Mouse (Mus musculus): ENCODE measurements around the gene Gm17364. TPM values are rescaled to one million over a fixed set of nuclear protein-coding genes. Genes with fewer than 3 reads are reported as not detected.

Gene Gm17364
- polyA plus RNA-seq (2015; fragmentation: Nextera tagmentation; extraction: Ambion mirVana): not detected in 2 replicates

- no peaks in the 10 kb centered on the region for H3K4me1 ChIP-seq (replicated peaks; ENCODE audit: control insufficient read depth, insufficient read depth)
- no peaks in the 10 kb centered on the region for H3K9me3 ChIP-seq (ENCODE audit: control insufficient read depth, low read length)
- DNase-seq (ENCODE audit: low spot score) (no peak), ATAC-seq (ENCODE audit: low FRiP score, low TSS enrichment) (no peak)
- no peak for TF ChIP-seq CTCF (IDR thresholded peaks at IDR 0.05; ENCODE audit: low read depth)
- TF ChIP-seq EP300 (optimal IDR thresholded peaks at IDR 0.05): no peak
- H3K27me3 ChIP-seq (ENCODE audit: control insufficient read depth, insufficient read depth, low read length): no peaks in the 10 kb centered on the region
- no peaks in the 10 kb centered on the region for H3K36me3 ChIP-seq (ENCODE audit: control insufficient read depth, insufficient read depth, low read length)
- 93% methylated on average over 10 of the region's 10 CpGs for WGBS
- H3K4me2 ChIP-seq (replicated peaks; ENCODE audit: low read depth): no peak within 1 kb of the TSS
- no peak within 1 kb of the TSS for H3K27ac ChIP-seq (replicated peaks)
- no peak within 1 kb of the TSS for H3K9ac ChIP-seq (ENCODE audit: low read length)
- no peak within 1 kb of the TSS for H3K4me3 ChIP-seq (ENCODE audit: low read depth, low read length)
Measured at GRCm38 (mm10) chr13:41273927-41274650, at the start of gene Gm17364. Gm17364 (minus strand) TSS chr13:41273977.

GRCm38 (mm10) chr13:41321433-41321832, 47.7 kb upstream of the Gm17364 start:
- ATAC-seq (ENCODE audit: low FRiP score, low TSS enrichment): peak; percentile 42; the same call in 1 of the 2 replicates
- no peak for DNase-seq (ENCODE audit: low spot score)
- Histone ChIP-seq H3K4me1 (replicated peaks; ENCODE audit: control insufficient read depth, insufficient read depth) (peaks cover 4% of the 10 kb centered on the region; the same call in 1 of the 2 replicates), H3K36me3 (ENCODE audit: control insufficient read depth, insufficient read depth, low read length) (peaks cover 3% of the 10 kb centered on the region; the same call in 1 of the 2 replicates), H3K27ac (replicated peaks) (peak overlapping the region; percentile 67; the same call in 1 of the 2 replicates), H3K4me3 (ENCODE audit: low read depth, low read length) (no peak overlapping the region), H3K9ac (ENCODE audit: low read length) (no peak overlapping the region), H3K4me2 (replicated peaks; ENCODE audit: low read depth) (no peak overlapping the region), H3K9me3 (ENCODE audit: control insufficient read depth, low read length) (no peaks in the 10 kb centered on the region), H3K27me3 (ENCODE audit: control insufficient read depth, insufficient read depth, low read length) (no peaks in the 10 kb centered on the region)
- 32% methylated on average over 3 of the region's 3 CpGs for WGBS
- no peak for TF ChIP-seq EP300 (optimal IDR thresholded peaks at IDR 0.05)
- TF ChIP-seq CTCF (IDR thresholded peaks at IDR 0.05; ENCODE audit: low read depth): no peak

GRCm38 (mm10) chr13:41320749-41321148, 47.0 kb upstream of the Gm17364 start:
- TF ChIP-seq EP300 (optimal IDR thresholded peaks at IDR 0.05) (no peak), CTCF (IDR thresholded peaks at IDR 0.05; ENCODE audit: low read depth) (no peak)
- ATAC-seq (ENCODE audit: low FRiP score, low TSS enrichment) (0 out of 2 replicates have a peak, but pooled peaks have one; percentile 26), DNase-seq (ENCODE audit: low spot score) (no peak)
- H3K4me3 ChIP-seq (ENCODE audit: low read depth, low read length): no peak overlapping the region
- no peaks in the 10 kb centered on the region for H3K27me3 ChIP-seq (ENCODE audit: control insufficient read depth, insufficient read depth, low read length)
- WGBS: 53% methylated on average over 5 of the region's 5 CpGs
- peak overlapping the region; percentile 1; the same call in 1 of the 2 replicates for H3K27ac ChIP-seq (replicated peaks)
- H3K4me1 ChIP-seq (replicated peaks; ENCODE audit: control insufficient read depth, insufficient read depth): peaks cover 4% of the 10 kb centered on the region; the same call in 1 of the 2 replicates
- peaks cover 8% of the 10 kb centered on the region for H3K36me3 ChIP-seq (ENCODE audit: control insufficient read depth, insufficient read depth, low read length)
- H3K9ac ChIP-seq (ENCODE audit: low read length): no peak overlapping the region
- H3K9me3 ChIP-seq (ENCODE audit: control insufficient read depth, low read length): no peaks in the 10 kb centered on the region
- H3K4me2 ChIP-seq (replicated peaks; ENCODE audit: low read depth): no peak overlapping the region

- ATAC-seq (ENCODE audit: low FRiP score, low TSS enrichment) (peak; percentile 14; the same call in 1 of the 2 replicates), DNase-seq (ENCODE audit: low spot score) (peak; percentile 85)
- TF ChIP-seq EP300 (optimal IDR thresholded peaks at IDR 0.05): no peak
- peak; percentile 96 for TF ChIP-seq CTCF (IDR thresholded peaks at IDR 0.05; ENCODE audit: low read depth)
- no peak overlapping the region for H3K4me3 ChIP-seq (ENCODE audit: low read depth, low read length)
- H3K4me1 ChIP-seq (replicated peaks; ENCODE audit: control insufficient read depth, insufficient read depth): no peaks in the 10 kb centered on the region
- no peaks in the 10 kb centered on the region for H3K9me3 ChIP-seq (ENCODE audit: control insufficient read depth, low read length)
- H3K4me2 ChIP-seq (replicated peaks; ENCODE audit: low read depth): peak overlapping the region; percentile 31; the same call in 1 of the 2 replicates
- H3K27me3 ChIP-seq (ENCODE audit: control insufficient read depth, insufficient read depth, low read length): no peaks in the 10 kb centered on the region
- 58% methylated on average over 10 of the region's 10 CpGs for WGBS
- no peak overlapping the region for H3K9ac ChIP-seq (ENCODE audit: low read length)
- H3K36me3 ChIP-seq (ENCODE audit: control insufficient read depth, insufficient read depth, low read length): no peaks in the 10 kb centered on the region
- H3K27ac ChIP-seq (replicated peaks): no peak overlapping the region
Measured at GRCm38 (mm10) chr13:41302716-41303115, 28.9 kb upstream of the Gm17364 start.

- WGBS: 34% methylated on average over 4 of the region's 4 CpGs
- Histone ChIP-seq H3K4me3 (ENCODE audit: low read depth, low read length) (no peak overlapping the region), H3K27ac (replicated peaks) (no peak overlapping the region), H3K9ac (ENCODE audit: low read length) (no peak overlapping the region), H3K27me3 (ENCODE audit: control insufficient read depth, insufficient read depth, low read length) (no peaks in the 10 kb centered on the region), H3K4me1 (replicated peaks; ENCODE audit: control insufficient read depth, insufficient read depth) (no peaks in the 10 kb centered on the region), H3K9me3 (ENCODE audit: control insufficient read depth, low read length) (no peaks in the 10 kb centered on the region), H3K4me2 (replicated peaks; ENCODE audit: low read depth) (no peak overlapping the region), H3K36me3 (ENCODE audit: control insufficient read depth, insufficient read depth, low read length) (no peaks in the 10 kb centered on the region)
- DNase-seq (ENCODE audit: low spot score) (no peak), ATAC-seq (ENCODE audit: low FRiP score, low TSS enrichment) (peak; percentile 55; the same call in 1 of the 2 replicates)
- TF ChIP-seq EP300 (optimal IDR thresholded peaks at IDR 0.05) (no peak), CTCF (IDR thresholded peaks at IDR 0.05; ENCODE audit: low read depth) (no peak)
Measured at GRCm38 (mm10) chr13:41300037-41300436, 26.3 kb upstream of the Gm17364 start.

GRCm38 (mm10) chr13:41298996-41299395, 25.2 kb upstream of the Gm17364 start:
- DNase-seq (ENCODE audit: low spot score): no peak
- TF ChIP-seq CTCF (IDR thresholded peaks at IDR 0.05; ENCODE audit: low read depth): no peak
- no peak for TF ChIP-seq EP300 (optimal IDR thresholded peaks at IDR 0.05)
- Histone ChIP-seq H3K9ac (ENCODE audit: low read length) (no peak overlapping the region), H3K27ac (replicated peaks) (no peak overlapping the region), H3K4me2 (replicated peaks; ENCODE audit: low read depth) (no peak overlapping the region), H3K4me1 (replicated peaks; ENCODE audit: control insufficient read depth, insufficient read depth) (no peaks in the 10 kb centered on the region), H3K9me3 (ENCODE audit: control insufficient read depth, low read length) (no peaks in the 10 kb centered on the region), H3K4me3 (ENCODE audit: low read depth, low read length) (no peak overlapping the region), H3K27me3 (ENCODE audit: control insufficient read depth, insufficient read depth, low read length) (no peaks in the 10 kb centered on the region), H3K36me3 (ENCODE audit: control insufficient read depth, insufficient read depth, low read length) (no peaks in the 10 kb centered on the region)
- WGBS: 44% methylated on average over 5 of the region's 5 CpGs
- ATAC-seq (ENCODE audit: low FRiP score, low TSS enrichment): no peak

Data from stomach, postnatal 0 days (tissue).